Mouse (Mus musculus) liver, adult 2 months (tissue): Measurements from ENCODE around the gene Cdh4. TPM values are rescaled to one million over a fixed set of nuclear protein-coding genes. Genes with fewer than 3 reads are reported as not detected.

ENCODE experiments used
- DNase-seq: peaks from one replicate; pipeline ENCODE4 v3.0.0-alpha.2; 2011; ENCODE audit warnings: low read depth, low spot score; ENCODE audit errors: extremely low read depth
- H3K27ac ChIP-seq: fragments of 200-500 bp; replicated peaks from 2 replicates; pipeline ENCODE4 v1.5.1; 2012; ENCODE audit warnings: low read depth, mild to moderate bottlenecking, control low read depth, inconsistent platforms, low read length; ENCODE audit not compliant: insufficient read depth
- H3K27me3 ChIP-seq: fragments of 200-500 bp; 2 replicates; pipeline ENCODE4 v1.6.1; 2012; ENCODE audit warnings: mild to moderate bottlenecking, moderate library complexity, low read length, inconsistent platforms; ENCODE audit not compliant: control insufficient read depth, insufficient read depth
- H3K36me3 ChIP-seq: fragments of 200-500 bp; 2 replicates; pipeline ENCODE4 v1.6.1; 2012; ENCODE audit warnings: low read length, inconsistent platforms; ENCODE audit not compliant: control insufficient read depth, insufficient read depth
- H3K4me1 ChIP-seq: fragments of 200-500 bp; 2 replicates; pipeline ENCODE4 v1.6.1; 2011; ENCODE audit warnings: low read length; ENCODE audit not compliant: control insufficient read depth, insufficient read depth
- H3K4me3 ChIP-seq: fragments of 200-500 bp; 2 replicates; pipeline ENCODE4 v1.5.1; 2011; ENCODE audit warnings: low read depth, mild to moderate bottlenecking, control low read depth, low read length, moderate library complexity; ENCODE audit not compliant: insufficient read depth
- H3K79me2 ChIP-seq: fragments of 200-500 bp; 2 replicates; pipeline ENCODE4 v1.6.1; 2012; ENCODE audit warnings: inconsistent platforms, mild to moderate bottlenecking, low read length, moderate library complexity; ENCODE audit not compliant: control insufficient read depth, insufficient read depth
- H3K9ac ChIP-seq: fragments of 200-500 bp; 2 replicates; pipeline ENCODE4 v1.6.1; 2012; ENCODE audit warnings: low read depth, mild to moderate bottlenecking, control low read depth, inconsistent platforms, low read length
- CTCF ChIP-seq: fragments of 200-500 bp; IDR thresholded peaks from 2 replicates; pipeline ENCODE4 v1.5.1; 2011; ENCODE audit warnings: low read depth, low read length, control low read depth
- POLR2A ChIP-seq: fragments of 200-500 bp; IDR thresholded peaks from 2 replicates; pipeline ENCODE4 v1.6.1; 2011; ENCODE audit warnings: low read length, control low read depth; ENCODE audit not compliant: insufficient read depth; ENCODE audit errors: extremely low read depth
- WGBS: fragments of 180-500 bp; shearing (Covaris S2); methylation state at CpG from one replicate; pipeline ENCODE4 v1.1.7; 2018; 5-methylcytosine and 5-hydroxymethylcytosine counted together
- polyA plus RNA-seq: library from polyadenylated mRNA; depleted of rRNA; stranded (reverse); fragments of >200 nt; gene quantifications from 2 replicates; pipeline ENCODE4 v1.2.3, GENCODE M21; 2012
- total RNA-seq: library from RNA; depleted of rRNA; stranded (reverse); fragments of >200 nt; gene quantifications from 2 replicates; pipeline ENCODE4 v1.2.3, GENCODE M21; 2014

Cdh4 gene
- total and polyA plus RNA-seq, 2 experiments = 0.18 to 0.37 TPM

GRCm38 (mm10) chr2:179941696-179942095 lies 499.5 kb downstream of the Cdh4 start:
- Histone ChIP-seq H3K4me3 (no peak overlapping the region), H3K27ac (no peak overlapping the region), H3K79me2 (peaks cover 58% of the 10 kb centered on the region; the same call in 1 of the 2 replicates), H3K9ac (no peak overlapping the region), H3K27me3 (no peaks in the 10 kb centered on the region), H3K36me3 (no peaks in the 10 kb centered on the region), H3K4me1 (peaks cover 10% of the 10 kb centered on the region)
- 100% methylated on average over 1 of the region's 1 CpGs for WGBS
- no peak for DNase-seq
- TF ChIP-seq POLR2A = no peak
- no peak for TF ChIP-seq CTCF

GRCm38 (mm10) chr2:179945051-179945450 lies 502.8 kb downstream of the Cdh4 start:
- Histone ChIP-seq H3K9ac (no peak overlapping the region), H3K4me3 (no peak overlapping the region), H3K36me3 (no peaks in the 10 kb centered on the region), H3K4me1 (peaks cover 17% of the 10 kb centered on the region), H3K27ac (no peak overlapping the region), H3K79me2 (peaks cover 68% of the 10 kb centered on the region), H3K27me3 (no peaks in the 10 kb centered on the region)
- TF ChIP-seq POLR2A (no peak), CTCF (no peak)
- peak; percentile 67 for DNase-seq
- WGBS = 49% methylated on average over 4 of the region's 4 CpGs

GRCm38 (mm10) chr2:179946496-179946895 lies 504.3 kb downstream of the Cdh4 start:
- 78% methylated on average over 6 of the region's 6 CpGs for WGBS
- no peaks in the 10 kb centered on the region for H3K27me3 ChIP-seq
- H3K4me1 ChIP-seq = peaks cover 17% of the 10 kb centered on the region
- no peak overlapping the region for H3K4me3 ChIP-seq
- peaks cover 66% of the 10 kb centered on the region for H3K79me2 ChIP-seq
- no peak overlapping the region for H3K27ac ChIP-seq
- no peak overlapping the region for H3K9ac ChIP-seq
- H3K36me3 ChIP-seq = no peaks in the 10 kb centered on the region
- no peak for DNase-seq
- TF ChIP-seq POLR2A (no peak), CTCF (no peak)

- Histone ChIP-seq H3K9ac (no peak overlapping the region), H3K79me2 (peaks cover 72% of the 10 kb centered on the region), H3K4me1 (peaks cover 17% of the 10 kb centered on the region), H3K27ac (no peak overlapping the region), H3K4me3 (no peak overlapping the region), H3K27me3 (no peaks in the 10 kb centered on the region), H3K36me3 (no peaks in the 10 kb centered on the region)
- DNase-seq = no peak
- 77% methylated on average over 5 of the region's 5 CpGs for WGBS
- TF ChIP-seq CTCF (no peak), POLR2A (no peak)
Observed at GRCm38 (mm10) chr2:179947607-179948006, 505.4 kb downstream of the Cdh4 start.

DNA sequence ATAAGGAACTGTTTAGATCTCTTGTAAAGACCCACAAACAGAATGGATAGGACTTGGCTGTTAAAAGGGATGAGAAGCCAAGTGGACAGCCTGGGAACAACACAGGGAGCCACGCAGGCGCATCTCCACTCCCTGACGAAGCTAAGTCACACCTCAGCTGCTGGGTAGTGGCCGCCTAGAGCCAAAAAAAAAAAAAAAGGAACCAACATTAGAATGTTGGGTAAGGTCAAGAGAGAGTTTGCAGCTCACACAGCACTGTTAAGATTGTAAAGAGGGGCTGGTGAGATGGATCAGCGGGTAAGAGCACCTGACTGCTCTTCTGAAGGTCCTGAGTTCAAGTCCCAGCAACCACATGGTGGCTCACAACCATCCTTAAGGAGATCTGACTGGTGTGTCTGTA lies 506.6 kb downstream of the Cdh4 start:
- Histone ChIP-seq H3K36me3 (no peaks in the 10 kb centered on the region), H3K27ac (no peak overlapping the region), H3K9ac (no peak overlapping the region), H3K4me1 (peaks cover 17% of the 10 kb centered on the region), H3K79me2 (peaks cover 63% of the 10 kb centered on the region), H3K4me3 (no peak overlapping the region), H3K27me3 (no peaks in the 10 kb centered on the region)
- WGBS = 88% methylated on average over 5 of the region's 5 CpGs
- no peak for DNase-seq
- TF ChIP-seq CTCF (no peak), POLR2A (no peak)
